Mouse (Mus musculus): ENCODE data around the gene Med23.

The Med23 gene

DNA sequence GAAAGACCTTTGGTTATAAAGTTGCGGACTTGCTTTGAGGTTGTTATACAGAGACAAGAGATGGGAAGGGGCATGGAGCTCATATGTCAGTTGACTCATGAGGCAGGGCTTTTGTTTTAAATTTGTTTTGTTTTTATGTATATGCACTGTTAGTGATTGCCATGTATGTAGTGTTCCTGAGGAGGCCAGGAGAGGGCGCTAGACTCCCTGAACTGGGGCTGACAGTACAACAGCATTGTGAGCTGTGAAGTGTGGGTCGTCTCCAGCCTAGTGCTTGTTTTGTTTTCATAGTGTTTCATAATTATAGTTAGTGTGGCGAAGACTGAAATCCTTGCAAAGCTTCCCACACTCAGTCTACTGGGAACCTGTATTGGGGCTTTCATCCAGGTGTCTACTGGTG lies 3.8 kb downstream of the Med23 start:
- no peak for DNase-seq (ENCODE audit: low spot score in 2 of 2)

DNA sequence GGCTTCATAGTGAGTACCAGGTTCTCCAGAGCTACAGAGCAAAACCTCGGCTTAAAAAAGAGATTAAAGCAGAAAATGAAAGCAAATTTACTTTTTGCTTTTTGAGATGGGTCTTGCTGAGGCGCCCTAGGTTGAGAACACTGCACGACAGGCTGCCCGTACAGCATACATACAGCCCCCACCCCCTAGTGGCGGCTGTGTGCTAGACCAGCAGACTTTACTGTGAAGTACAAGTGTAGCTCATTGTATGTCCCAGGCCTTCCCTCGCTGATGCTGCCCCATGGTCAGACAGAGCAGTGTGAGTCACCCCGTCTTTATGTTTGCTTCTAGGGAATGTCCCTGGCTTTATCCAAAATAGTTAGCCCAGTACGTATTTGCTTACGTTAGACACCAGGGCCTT lies 16.2 kb downstream of the Med23 start:
- DNase-seq (ENCODE audit: low spot score in 2 of 2): no peak

DNA sequence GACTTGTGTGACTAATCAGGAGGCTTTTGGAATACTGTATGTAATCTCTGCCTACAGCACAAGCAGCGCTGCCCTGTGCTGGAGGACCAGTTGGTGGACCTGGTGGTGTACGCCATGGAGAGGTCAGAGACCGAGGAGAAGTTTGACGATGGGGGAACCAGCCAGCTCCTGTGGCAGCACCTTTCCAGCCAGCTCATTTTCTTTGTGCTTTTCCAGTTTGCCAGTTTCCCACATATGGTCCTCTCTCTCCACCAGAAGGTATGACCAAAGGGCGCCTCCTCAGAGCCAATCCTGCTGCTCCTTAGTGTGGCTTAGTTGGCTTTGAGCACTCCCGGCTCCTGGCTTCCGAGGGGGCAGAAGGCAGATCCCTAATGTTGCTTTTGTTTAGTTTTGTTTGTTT lies 18.6 kb downstream of the Med23 start:
- no peak for DNase-seq (ENCODE audit: low spot score in 2 of 2)

DNA sequence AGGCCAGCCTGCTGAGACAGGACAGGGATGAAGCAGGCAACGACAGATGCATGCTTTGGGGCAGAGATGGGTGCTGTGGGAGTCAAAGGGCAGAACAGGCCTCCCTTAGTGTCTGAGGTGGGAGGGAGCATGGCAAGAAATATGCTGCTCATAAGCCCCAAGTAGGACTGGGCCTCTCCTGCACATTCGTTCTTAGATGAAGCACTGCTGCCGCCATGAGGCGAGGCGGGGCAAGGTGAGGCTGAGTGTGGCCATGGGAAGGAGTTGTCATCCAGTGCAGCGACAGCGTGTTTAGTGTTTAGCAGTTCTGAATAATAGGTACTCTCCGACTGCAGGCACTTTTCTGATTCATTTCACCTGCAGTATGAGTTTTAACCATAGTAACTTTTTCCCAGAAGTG lies 26.1 kb downstream of the Med23 start:
- DNase-seq (ENCODE audit: low spot score in 2 of 2): peak in 1 of 2 experiments; percentile 20

DNA sequence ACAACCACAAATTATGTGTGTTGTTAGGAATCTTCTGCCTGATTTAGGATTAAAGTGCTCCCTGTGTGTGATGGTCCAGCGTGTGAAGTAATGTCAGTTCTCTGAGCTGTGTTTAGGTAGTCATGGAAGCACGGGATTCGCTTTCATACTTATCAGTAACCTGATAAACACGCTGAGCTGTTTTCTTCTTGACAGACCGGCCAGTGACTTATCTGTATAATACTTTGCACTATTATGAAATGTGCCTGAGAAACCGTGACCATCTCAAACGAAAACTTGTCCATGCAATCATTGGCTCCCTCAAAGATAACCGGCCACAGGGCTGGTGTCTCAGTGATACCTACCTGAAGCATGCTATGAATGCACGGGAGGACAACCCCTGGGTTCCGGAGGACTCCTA lies 35.8 kb downstream of the Med23 start:
- DNase-seq (ENCODE audit: low spot score in 2 of 2): no peak

DNA sequence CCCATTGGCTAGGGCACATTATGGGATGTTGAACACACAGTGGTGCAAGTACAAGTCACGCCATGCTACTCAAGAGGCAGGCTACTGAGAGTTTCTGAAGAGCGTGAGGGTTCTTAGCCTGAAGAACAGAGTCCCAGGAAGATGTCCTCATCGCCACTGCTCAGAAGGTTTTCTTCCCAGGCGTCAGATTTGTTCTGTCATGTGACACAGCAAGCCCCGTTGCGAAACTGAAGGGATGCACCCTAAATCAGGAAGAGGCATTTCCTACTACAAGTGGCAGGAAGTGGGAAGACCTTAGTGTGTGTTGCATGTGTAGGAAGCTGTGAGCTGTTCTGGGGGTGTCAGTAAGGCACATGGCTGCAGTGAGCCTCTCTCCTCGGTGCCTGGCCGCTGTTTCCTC lies 41.4 kb downstream of the Med23 start:
- DNase-seq (ENCODE audit: low spot score in 2 of 2): no peak

DNA sequence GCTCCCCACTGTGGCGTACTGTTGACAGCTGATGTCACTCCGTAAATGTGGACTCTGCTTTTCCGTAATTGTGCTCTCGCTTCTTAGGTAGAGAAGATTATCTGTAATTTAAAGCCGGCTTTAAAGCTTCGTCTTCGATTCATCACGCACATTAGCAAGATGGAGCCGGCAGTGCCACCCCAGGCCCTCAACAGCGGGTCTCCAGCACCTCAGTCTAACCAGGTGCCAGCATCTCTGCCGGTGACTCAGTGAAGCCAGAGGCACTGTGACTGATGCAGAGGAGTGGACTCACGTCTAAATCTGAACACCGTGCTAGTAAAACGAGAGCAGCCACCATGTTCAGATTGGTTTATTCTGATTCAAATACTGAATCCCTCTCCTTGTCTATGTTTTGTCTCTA lies 42.8 kb downstream of the Med23 start:
- DNase-seq (ENCODE audit: low spot score in 2 of 2): no peak

DNA sequence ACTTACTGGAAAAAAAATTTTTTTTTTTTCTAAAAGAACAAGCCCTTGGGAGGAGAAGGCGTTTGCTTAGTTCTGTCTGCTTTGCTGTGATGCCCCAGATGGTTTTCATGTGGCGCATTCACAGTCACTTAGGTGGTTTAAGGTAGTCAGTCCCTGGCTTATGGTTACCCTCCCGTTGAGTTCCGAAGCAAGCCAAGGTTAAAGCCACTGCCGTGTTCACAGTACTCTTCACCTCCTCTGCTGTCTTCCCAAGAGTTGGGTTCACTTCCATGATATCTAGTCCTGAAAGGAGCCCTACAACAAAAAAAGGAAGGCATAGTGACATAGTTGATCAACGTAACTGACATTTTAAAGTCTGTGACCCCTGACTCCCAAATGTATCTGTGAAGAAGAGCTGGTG lies 45.7 kb downstream of the Med23 start:
- no peak for DNase-seq (ENCODE audit: low spot score in 2 of 2)

DNA sequence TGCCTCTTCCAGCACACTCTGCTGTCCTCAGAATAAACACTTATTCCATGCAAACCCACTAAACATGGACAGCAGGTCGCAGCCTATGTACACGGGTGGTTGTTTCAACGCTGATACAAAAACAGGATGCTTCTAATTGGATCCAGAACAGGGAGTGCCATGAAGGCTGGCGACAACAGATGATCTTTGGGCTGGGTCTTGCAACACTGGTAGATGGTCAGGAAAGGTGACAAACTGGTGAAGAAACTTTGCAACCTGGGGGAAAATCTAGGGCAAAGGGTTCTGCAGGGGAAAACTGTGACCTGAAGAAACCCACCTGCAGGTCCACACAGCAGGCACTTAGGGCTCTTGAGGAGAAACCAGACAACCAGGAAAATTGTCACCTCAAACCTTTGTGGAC lies 53.2 kb downstream of the Med23 start:
- DNase-seq (ENCODE audit: low spot score in 2 of 2): no peak

DNA sequence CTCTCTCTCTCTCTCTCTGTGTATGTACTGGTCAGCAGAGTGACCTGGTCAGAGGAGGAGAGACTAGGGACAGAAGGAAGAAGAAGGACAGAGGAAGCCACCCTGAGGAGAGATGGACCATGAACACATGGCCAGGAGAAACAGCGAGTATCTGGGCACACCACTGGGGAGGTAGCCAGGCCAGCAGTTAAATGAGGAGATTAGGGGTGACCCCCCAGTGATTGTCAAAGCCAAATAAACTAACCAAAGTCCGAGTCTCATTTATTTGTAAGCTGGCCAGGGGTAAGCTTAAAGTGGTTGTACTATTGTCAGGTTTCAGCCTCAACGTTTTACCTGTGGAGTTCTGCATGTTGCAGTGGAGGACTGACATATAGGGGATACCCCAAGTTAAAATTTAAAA lies 54.5 kb downstream of the Med23 start:
- no peak for DNase-seq (ENCODE audit: low spot score in 2 of 2)

DNA sequence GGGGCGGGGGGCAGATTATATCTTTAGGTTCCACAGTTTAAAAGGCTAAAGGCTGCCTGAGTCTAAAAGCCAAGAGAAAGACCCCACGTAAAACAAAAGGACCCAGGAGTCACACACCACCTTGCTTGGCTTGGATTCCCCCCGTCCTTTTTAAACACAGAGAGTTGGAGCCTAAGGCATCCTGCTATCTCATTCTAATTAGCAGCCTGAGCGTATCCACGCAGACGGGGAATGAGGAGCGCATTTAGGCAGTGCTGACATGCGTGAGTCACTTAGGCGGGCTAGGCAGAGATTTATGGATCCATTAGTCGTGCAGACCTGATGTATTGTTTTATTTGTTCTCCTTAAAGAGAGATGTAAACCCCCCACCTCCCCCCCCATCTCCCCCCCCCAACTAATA lies 56.6 kb downstream of the Med23 start:
- no peak for DNase-seq (ENCODE audit: low spot score in 2 of 2)

DNA sequence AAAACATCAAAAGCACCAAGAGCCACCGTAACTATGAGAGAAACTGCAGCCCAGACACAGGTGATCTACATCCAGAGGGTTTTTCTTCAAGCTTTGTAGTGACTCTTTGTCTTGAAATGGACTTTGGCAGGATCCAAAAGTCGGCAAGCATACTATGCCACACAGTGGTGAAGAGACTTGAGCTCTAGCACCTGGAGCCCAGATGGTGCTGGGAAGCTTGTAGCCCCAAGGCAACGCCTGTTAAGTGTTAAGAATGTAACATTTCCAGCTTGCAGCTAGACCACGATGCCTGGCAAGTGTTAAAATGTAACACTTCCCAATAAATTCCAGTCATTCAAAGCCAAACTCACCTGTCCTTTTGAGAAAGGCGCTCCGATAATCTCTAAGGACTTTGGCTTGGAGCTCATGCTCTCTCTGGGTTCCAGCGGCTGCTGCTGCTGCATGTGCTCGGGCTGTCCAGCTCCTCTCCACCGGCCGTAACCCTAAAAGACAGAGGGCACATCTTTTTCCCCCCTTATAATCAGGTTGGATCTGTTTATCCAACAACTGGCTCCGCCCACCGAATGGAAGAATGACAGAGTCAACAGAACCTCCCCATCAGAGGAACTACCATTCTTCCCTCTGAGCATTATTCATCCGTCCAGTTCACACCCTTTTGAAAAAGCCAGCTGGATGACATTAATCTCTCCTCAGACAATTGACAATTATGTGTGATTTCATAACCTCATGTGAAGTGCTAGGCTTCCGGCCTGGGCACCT lies 57.4 kb downstream of the Med23 start, which contains the start of gene Arg1:
TSS of gene Arg1 (minus strand) at position 523 of the 759 bp plus-strand sequence.
- DNase-seq (ENCODE audit: low spot score in 2 of 2): no peak

DNA sequence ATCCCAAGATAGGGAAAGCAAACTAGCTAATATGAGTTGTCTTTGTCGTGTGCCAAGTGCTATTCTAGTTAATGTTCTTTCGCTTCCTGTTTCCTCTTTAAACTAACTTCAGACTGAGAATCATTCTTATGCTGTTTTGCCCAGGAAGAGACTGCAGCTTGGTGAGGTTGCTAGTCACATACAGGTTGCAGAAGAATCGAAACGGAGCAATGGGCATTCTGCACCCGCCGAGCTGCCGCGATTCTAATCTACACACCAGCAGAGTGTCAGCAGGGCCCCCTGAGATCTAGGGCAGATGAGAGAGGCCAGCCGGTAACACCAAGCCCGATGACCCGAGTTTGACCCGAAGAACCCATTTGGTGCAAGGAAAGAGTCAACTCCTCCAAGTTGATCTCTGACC lies 58.3 kb downstream of the Med23 start:
- no peak for DNase-seq (ENCODE audit: low spot score in 2 of 2)

DNA sequence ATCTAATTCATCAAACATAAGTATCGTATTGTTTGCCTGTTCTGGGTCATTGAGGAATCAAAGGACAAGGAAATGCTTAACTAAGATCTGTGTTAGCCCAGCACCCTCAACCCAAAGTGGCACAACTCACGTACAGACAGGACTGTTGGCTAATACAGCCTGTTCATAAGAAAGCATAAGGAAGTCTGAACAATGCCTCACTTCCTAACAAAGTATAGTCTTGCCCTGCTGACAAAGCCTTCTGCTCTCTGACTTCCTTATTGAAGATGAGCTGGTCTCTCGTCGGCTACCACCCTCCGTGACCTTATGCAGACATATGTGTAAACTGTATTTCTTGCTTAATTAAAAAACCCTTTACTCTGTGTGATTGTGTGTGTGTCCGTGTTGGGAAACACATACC lies 60.4 kb downstream of the Med23 start:
- DNase-seq (ENCODE audit: low spot score in 2 of 2): no peak

DNA sequence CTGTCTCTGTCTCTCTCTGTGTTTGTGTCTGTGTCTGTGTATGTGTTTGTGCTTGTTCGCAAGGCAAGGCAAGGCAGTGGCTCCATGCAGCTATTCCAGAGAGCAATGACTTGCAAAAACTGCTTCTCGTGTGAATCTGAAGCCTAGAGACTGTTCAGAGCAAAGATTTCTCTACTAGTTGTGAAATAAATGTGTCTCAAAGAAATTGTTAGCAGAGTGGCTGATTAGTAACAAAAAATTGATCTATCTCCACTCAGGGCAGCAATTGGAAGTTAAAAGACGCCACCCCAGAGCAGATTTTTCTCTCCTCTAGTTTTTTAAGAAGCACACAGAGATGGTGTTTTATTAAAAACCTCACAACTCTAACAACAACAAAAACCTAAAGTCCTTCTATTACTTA lies 78.1 kb downstream of the Med23 start:
- no peak for DNase-seq (ENCODE audit: low spot score in 2 of 2)

DNA sequence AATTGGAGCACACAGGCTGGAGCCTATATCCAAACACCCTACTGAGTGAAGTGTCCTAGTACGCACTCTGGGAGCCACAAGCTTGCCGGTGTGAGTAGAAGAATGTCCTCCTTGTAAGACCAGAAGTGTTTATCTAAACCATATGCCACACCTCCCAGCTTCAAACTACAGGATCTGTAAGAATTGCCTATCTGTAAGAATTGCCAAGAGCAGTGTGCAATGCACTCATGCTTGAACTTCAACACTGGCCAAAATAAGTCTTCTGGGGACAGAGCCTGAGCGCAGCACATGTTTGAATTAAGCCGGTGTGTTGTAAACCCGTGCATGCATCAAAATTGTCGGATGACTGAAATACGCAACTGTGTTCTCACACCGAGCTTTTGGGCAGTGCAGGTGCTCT lies 78.5 kb downstream of the Med23 start:
- DNase-seq (ENCODE audit: low spot score in 2 of 2): no peak

DNA sequence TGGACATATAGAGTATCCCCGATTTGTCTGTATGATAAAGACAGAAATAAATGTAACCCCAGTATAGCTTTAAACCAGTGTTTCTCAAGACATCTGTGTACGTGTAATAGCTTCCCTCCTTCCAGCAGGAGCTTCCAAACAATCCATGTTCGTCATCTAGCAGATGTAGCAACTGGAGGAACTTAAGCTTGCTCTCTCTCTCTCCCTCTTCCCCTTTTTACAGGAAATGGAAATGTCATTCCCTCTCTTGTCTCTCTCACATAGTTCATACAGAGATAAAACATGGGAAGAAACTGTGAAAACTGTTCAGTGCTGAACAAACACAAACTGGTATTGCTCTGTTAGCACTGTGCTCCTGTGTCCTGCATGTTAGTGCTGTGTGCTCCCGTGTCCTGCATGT lies 80.4 kb downstream of the Med23 start:
- DNase-seq (ENCODE audit: low spot score in 2 of 2): no peak

DNA sequence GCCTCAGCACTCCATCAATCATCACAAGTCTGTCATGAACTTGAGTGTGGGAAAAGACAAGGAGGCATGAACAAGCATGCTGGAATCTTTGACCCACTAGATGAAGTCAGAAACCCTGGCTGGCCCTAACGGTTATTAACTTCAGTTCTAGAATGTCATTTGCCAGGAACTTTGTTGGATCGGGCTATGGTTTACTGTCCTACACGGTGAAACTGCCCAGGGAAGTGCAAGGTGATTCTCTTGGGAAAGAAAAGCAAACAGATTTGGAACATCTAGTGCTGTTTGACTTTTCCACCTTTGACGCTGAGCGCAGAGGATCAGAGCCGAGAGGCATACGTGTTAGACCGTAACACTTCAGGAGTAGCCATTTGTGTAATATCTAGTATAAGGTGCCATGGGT lies 81.8 kb downstream of the Med23 start:
- DNase-seq (ENCODE audit: low spot score in 2 of 2): no peak

DNA sequence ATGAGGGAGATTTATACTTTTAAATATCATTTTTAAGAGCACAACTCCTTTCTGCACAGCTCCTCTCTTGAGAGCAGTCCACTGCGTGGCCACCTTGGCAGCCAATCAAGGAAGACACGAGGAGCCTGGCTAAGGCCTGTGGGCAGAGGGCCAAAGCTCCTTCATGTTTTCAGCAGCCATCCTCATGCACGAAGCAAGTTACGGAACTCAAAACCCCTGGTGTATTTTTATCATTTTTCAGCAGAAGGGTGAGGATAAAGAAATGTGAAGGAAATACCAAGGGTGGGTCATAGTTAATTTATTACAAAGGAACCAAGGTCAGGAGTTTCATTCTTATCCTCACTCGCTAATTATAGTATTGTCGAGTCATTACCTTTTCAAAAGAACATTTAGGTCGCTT lies 82.8 kb downstream of the Med23 start:
- peak in 1 of 2 experiments; percentile 29 for DNase-seq (ENCODE audit: low spot score in 2 of 2)

DNA sequence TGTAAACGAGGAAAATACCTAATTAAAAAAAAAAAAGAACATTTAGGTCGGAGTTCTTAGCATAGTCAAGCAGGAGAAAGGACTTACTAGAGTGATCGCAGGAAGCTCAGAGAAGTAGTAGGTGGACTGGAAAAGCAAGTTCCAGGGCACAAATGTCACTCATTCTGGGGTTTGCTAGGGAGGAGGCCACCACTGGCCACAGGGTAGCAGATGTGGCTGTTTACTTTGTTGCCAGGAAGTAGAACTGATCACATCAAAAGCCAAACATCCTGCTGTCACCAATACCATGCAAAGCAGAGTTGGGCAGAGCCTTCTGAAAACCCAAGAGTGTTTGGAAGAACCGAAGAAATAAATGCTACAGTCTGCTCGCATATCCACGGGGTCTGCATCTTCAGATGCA lies 84.1 kb downstream of the Med23 start:
- peak; percentile 33 to 42 for DNase-seq (ENCODE audit: low spot score in 2 of 2)

DNA sequence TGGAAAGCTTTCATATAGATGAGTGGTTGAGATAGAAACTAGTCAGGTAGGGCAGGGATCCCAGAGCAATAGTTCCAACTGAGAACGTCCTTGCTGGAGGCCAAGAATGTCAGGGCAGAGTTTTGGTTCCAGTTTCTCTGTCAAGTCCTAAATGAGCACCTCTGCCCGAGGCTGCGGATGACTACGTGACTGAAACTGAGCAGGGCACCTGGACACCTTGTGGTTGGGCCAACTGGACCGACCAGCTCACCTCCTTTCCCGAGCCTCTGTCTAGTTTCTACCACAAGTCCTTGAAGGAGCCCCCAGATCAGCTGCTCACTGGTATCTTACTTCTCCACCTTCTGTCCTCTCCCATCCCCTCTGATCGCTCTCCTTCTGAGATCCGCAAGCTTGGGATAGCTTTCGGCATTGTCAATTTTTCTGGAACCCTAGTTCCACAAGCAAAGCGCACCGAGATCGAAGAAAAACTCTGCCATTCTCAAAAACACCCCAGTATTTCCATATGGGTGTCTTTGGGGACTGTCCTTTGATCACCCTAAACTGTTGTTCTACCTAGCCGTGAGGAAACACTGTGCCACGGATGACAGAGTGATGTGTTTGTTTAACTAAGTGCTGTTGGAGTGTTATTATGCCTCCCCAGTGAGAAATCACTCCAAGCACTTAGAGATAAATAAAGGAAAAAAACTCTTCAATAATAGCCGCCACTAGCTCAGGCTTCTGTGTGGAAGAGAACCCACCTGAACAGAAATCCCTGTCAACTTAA lies 88.7 kb downstream of the Med23 start:
- no peak for DNase-seq (ENCODE audit: low spot score in 2 of 2)

DNA sequence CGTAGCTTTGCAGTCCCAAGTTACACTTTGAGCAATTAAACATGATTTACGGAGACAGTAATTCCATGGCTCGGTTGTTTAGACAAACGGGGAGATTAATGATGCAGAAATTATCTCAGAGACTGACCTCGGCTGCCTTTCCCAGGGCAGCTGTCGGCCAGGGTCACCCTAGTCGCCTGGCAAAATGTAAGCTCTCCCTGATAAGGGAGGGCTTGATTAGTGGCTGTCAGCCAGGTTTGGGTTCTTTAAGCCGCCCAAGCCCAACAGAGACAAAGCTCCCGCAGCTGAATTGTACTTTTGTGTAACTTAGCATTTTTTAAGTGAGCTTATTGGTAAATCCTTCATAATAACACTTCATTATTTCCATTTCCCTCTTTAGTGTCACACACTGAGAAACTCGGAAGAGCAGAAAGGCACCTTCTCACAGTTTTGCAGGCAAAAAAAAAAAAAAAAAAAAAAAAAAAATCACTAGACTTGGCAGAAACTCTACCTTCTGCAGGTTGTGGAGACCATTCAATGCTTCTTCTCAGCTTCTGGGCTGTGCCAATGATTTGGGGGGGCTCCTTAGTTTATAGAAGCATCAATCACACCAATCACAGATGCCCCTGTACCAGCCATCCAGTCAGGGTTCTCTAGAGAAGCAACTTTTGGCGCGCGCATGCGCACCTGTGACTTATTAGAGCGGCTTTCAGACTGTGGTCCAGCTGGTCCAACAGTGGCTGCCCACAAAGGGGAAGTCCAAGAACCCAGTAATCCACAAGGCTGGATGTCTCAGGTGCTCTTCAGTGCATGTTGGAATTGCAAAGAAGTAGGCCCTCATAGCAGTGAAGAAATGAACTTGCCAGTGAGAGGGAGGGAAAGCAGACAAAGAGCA lies 89.5 kb downstream of the Med23 start:
- no peak for DNase-seq (ENCODE audit: low spot score in 2 of 2)

Measured in urinary bladder, postnatal 36 days (tissue).